Mouse (Mus musculus): ENCODE measurements at regions not wholly inside any gene's neighbourhood (a gene's known extent, or its start where the extent isn't known, plus 50 kb on each side); places are given as distances from the start of the nearest gene placed in this dataset.

DNA sequence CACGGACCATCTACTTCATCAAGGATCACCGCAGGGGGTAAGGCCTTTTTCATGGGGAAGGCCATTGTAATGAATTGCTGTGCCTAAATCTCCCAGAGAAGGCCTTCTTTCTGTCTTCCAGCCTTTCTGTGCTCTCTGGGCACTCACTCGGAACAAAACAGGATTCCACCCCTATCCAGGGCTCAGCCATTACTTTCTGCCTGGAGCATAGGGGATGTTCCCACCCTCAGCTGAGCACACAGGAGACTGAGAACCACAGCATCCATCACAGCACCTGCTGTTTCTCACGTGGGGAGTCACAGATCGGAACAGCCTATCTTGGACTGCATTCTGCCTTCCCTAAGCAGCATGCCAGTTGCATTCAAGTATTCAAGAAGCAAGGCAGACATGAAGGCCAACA, 4071.8 kb upstream of the Gm7489 start:
- no peak for DNase-seq (ENCODE audit: low spot score in 2 of 2)

GRCm38 (mm10) chr15:49860331-49860730, 4024.4 kb upstream of the Gm7489 start:
- DNase-seq (ENCODE audit: low spot score in 2 of 2), result peak in 1 of 2 experiments; percentile 21

DNA sequence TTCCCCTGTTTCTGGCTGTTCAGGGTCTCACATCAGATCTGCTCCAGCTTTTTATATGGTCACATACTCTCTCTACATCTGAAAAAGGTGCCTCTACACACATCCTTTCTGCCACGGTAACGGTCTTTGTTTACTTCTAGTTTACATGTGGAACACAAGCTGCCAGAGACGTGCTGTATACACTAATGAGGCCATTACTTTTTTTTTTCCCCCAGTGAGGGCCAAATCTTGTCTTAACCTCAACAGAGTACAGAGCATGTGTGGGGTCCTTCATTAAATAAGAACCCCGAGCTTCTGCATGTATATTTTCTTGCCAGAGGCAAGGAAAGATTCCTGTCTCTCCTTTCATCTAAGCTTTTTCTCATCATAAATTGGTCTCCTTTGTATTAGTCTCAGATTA, 4010.2 kb upstream of the Gm7489 start:
- no peak for DNase-seq (ENCODE audit: low spot score in 2 of 2)

DNA sequence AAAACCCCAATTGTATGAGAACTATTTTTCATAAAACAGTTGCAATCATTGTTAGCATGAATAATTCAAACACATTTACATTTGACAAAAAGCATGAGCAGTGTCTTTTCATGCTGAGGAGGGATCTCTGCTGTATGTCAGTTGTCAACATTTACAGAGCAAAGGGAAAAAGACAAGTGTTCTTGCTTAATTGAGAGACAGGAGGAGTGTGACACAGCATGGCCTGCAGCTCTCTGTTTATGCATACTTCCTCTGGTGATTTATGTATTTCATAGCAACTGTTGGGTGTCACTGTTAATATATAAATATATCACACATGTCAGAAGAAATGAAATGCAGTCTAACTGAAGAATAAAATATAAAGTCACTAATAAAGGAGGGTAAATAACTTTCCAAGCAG, 3998.8 kb upstream of the Gm7489 start:
- DNase-seq (ENCODE audit: low spot score in 2 of 2), result no peak

- DNase-seq (ENCODE audit: low spot score in 2 of 2), result no peak
Observed at GRCm38 (mm10) chr15:49896045-49896444, 3988.7 kb upstream of the Gm7489 start.

GRCm38 (mm10) chr15:49898783-49899182, 3985.9 kb upstream of the Gm7489 start:
- DNase-seq (ENCODE audit: low spot score in 2 of 2), result peak in 1 of 2 experiments; percentile 18

DNA sequence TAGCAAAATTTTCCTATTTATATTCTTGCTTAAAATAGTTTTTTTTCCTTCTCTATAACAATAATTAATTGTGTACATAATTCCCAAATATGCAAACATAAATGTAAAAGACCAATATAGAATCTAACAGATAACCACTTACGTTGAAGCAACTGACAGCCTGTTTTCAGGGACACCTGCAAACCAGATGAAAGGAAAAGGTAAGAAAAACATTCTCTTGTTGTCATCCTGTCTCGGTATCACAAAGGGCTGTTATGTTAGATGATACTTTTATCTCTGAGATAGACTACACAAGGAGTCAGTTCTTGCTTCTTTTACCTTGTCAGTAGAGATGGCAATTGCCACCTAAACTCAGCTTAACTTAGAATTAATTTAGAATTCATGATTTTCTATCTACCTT, 3984.9 kb upstream of the Gm7489 start:
- peak in 1 of 2 experiments; percentile 26 for DNase-seq (ENCODE audit: low spot score in 2 of 2)

All from thymus, postnatal 10 days (tissue).